Mouse (Mus musculus) limb, embryonic 12.5 days (tissue): ENCODE results near the gene Clic4. TPM values are rescaled to one million over a fixed set of nuclear protein-coding genes. Genes with fewer than 3 reads are reported as not detected.

ENCODE experiments used
- ATAC-seq: fragments of 200-750 bp; cut with Nextera tagmentation; 2 replicates; pipeline ENCODE4 v1.8.0; 2017; ENCODE audit warnings: low read depth, moderate TSS enrichment; ENCODE audit not compliant: insufficient number of reproducible peaks, insufficient read depth, low FRiP score, low TSS enrichment
- H3K27ac ChIP-seq: fragments of 300-500 bp; sonication (generic); 2 replicates; pipeline ENCODE4 v1.5.1; 2016; ENCODE audit warnings: mild to moderate bottlenecking, moderate library complexity
- H3K27me3 ChIP-seq: fragments of 300-500 bp; sonication (generic); 2 replicates; pipeline ENCODE4 v1.6.1; 2016; ENCODE audit warnings: mild to moderate bottlenecking, moderate library complexity
- H3K36me3 ChIP-seq: fragments of 300-500 bp; sonication (generic); 2 replicates; pipeline ENCODE4 v1.6.1; 2016; ENCODE audit warnings: mild to moderate bottlenecking, moderate library complexity
- H3K4me1 ChIP-seq: fragments of 300-500 bp; sonication (generic); replicated peaks from 2 replicates; pipeline ENCODE4 v1.6.1; 2016
- H3K4me2 ChIP-seq: fragments of 300-500 bp; sonication (generic); 2 replicates; pipeline ENCODE4 v1.6.1; 2016; ENCODE audit warnings: mild to moderate bottlenecking, moderate library complexity
- H3K4me3 ChIP-seq: fragments of 300-500 bp; sonication (generic); replicated peaks from 2 replicates; pipeline ENCODE4 v1.5.1; 2016; ENCODE audit warnings: mild to moderate bottlenecking
- H3K9ac ChIP-seq: fragments of 300-500 bp; sonication (generic); replicated peaks from 2 replicates; pipeline ENCODE4 v1.6.1; 2016; ENCODE audit warnings: mild to moderate bottlenecking, moderate library complexity
- H3K9me3 ChIP-seq: fragments of 300-500 bp; sonication (generic); 2 replicates; pipeline ENCODE4 v1.6.1; 2016; ENCODE audit warnings: mild to moderate bottlenecking, moderate library complexity
- WGBS: fragments of 180-500 bp; shearing (Covaris S2); methylation state at CpG from one replicate; pipeline ENCODE4 v1.1.7; 2016; 5-methylcytosine and 5-hydroxymethylcytosine counted together
- polyA plus RNA-seq: library from polyadenylated mRNA; unstranded; fragments of >200 nt; fragmentation: Nextera tagmentation; extraction: Ambion mirVana; gene quantifications from 2 replicates; pipeline ENCODE4 v1.2.1, GENCODE M21; 2016

Gene Clic4
- 191 and 199 TPM in 2 replicates for polyA plus RNA-seq

GRCm38 (mm10) chr4:135272640-135273306 lies at the start of gene Clic4:
Gene Clic4, minus strand, starts transcription at chr4:135272814.
- ATAC-seq, result peak; percentile 98
- H3K27me3 ChIP-seq, result peaks cover 16% of the 10 kb centered on the region; the same call in 1 of the 2 replicates
- peaks cover 5% of the 10 kb centered on the region for H3K36me3 ChIP-seq
- H3K9ac ChIP-seq, result peak within 1 kb of the TSS; percentile 96
- H3K4me2 ChIP-seq, result peak within 1 kb of the TSS; percentile 64
- peak within 1 kb of the TSS; percentile 91 for H3K4me3 ChIP-seq
- H3K27ac ChIP-seq, result peak within 1 kb of the TSS; percentile 96
- H3K9me3 ChIP-seq, result no peaks in the 10 kb centered on the region
- H3K4me1 ChIP-seq, result peaks cover 35% of the 10 kb centered on the region
- WGBS, result under 1% methylated on average over 64 of the region's 64 CpGs

DNA sequence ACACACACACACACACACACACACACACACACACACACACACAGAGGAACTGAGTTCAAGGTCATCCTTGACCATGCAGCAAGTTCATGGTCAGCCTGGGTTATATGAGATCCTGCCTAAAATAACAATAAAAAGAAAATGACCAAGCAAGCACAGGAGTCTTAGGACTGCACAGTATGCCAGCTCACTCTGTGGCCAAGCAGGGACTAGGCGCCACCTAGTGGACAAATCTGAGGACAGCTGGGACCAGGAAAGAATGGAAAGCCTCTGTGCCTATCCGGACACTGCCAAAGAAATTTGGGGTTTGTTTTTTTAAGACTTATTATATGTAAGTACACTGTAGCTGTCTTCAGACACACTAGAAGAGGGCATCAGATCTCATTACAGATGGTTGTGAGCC lies 45.4 kb upstream of the Clic4 start:
- peaks cover 6% of the 10 kb centered on the region for H3K4me1 ChIP-seq
- no peak overlapping the region for H3K4me3 ChIP-seq
- no peak overlapping the region for H3K4me2 ChIP-seq
- 32% methylated on average over 2 of the region's 2 CpGs for WGBS
- H3K36me3 ChIP-seq, result peaks cover 88% of the 10 kb centered on the region
- no peak overlapping the region for H3K9ac ChIP-seq
- peak; percentile 87; the same call in 1 of the 2 replicates for ATAC-seq
- H3K27me3 ChIP-seq, result no peaks in the 10 kb centered on the region
- no peaks in the 10 kb centered on the region for H3K9me3 ChIP-seq
- H3K27ac ChIP-seq, result no peak overlapping the region

- Histone ChIP-seq H3K4me2 (no peak overlapping the region), H3K36me3 (peaks cover 83% of the 10 kb centered on the region), H3K4me3 (no peak overlapping the region), H3K9me3 (no peaks in the 10 kb centered on the region), H3K9ac (no peak overlapping the region), H3K4me1 (peaks cover 11% of the 10 kb centered on the region), H3K27ac (no peak overlapping the region), H3K27me3 (no peaks in the 10 kb centered on the region)
- WGBS, result 92% methylated on average over 4 of the region's 4 CpGs
- ATAC-seq, result no peak
These were observed 44.9 kb upstream of the Clic4 start for GRCm38 (mm10) chr4:135317539-135317938.

- H3K27ac ChIP-seq, result no peak overlapping the region
- WGBS, result 98% methylated on average over 9 of the region's 9 CpGs
- H3K27me3 ChIP-seq, result no peaks in the 10 kb centered on the region
- peaks cover 61% of the 10 kb centered on the region for H3K36me3 ChIP-seq
- no peaks in the 10 kb centered on the region for H3K9me3 ChIP-seq
- H3K4me2 ChIP-seq, result no peak overlapping the region
- no peak overlapping the region for H3K4me3 ChIP-seq
- ATAC-seq, result no peak
- H3K4me1 ChIP-seq, result peaks cover 14% of the 10 kb centered on the region
- no peak overlapping the region for H3K9ac ChIP-seq
These were observed 42.7 kb upstream of the Clic4 start for GRCm38 (mm10) chr4:135315287-135315686.

DNA sequence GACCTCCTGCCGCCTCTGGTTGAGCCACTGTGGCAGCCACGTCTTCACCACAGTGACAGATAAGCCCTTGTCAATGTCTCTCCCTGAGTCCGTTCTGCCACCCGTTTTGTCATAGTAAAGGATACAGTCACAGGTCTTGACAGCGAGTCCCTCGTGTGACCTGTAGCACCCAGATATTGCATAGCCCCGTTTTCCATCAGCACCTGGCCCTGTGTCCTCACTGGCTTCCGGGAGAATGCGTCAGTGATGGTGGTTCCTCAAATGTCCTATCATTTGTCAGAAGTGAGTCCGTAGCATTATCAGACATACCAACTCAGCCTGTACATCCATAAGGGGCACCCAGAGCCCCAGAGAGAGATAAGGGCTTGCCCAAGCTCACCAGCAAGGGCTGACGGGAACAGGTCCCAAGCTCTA lies 41.8 kb upstream of the Clic4 start:
- peaks cover 52% of the 10 kb centered on the region for H3K36me3 ChIP-seq
- WGBS, result 88% methylated on average over 11 of the region's 11 CpGs
- no peak overlapping the region for H3K4me2 ChIP-seq
- no peaks in the 10 kb centered on the region for H3K9me3 ChIP-seq
- H3K27me3 ChIP-seq, result no peaks in the 10 kb centered on the region
- H3K27ac ChIP-seq, result 0 out of 2 replicates have a peak overlapping the region, but pooled peaks have one; percentile 12
- no peak overlapping the region for H3K9ac ChIP-seq
- H3K4me3 ChIP-seq, result no peak overlapping the region
- ATAC-seq, result no peak
- H3K4me1 ChIP-seq, result peaks cover 17% of the 10 kb centered on the region

- WGBS, result 80% methylated on average over 9 of the region's 9 CpGs
- H3K27ac ChIP-seq, result no peak overlapping the region
- ATAC-seq, result no peak
- no peaks in the 10 kb centered on the region for H3K27me3 ChIP-seq
- H3K9me3 ChIP-seq, result no peaks in the 10 kb centered on the region
- no peak overlapping the region for H3K9ac ChIP-seq
- H3K4me1 ChIP-seq, result peaks cover 22% of the 10 kb centered on the region
- no peak overlapping the region for H3K4me2 ChIP-seq
- H3K36me3 ChIP-seq, result peaks cover 46% of the 10 kb centered on the region
- no peak overlapping the region for H3K4me3 ChIP-seq
These were observed 41.2 kb upstream of the Clic4 start for GRCm38 (mm10) chr4:135313761-135314241.

DNA sequence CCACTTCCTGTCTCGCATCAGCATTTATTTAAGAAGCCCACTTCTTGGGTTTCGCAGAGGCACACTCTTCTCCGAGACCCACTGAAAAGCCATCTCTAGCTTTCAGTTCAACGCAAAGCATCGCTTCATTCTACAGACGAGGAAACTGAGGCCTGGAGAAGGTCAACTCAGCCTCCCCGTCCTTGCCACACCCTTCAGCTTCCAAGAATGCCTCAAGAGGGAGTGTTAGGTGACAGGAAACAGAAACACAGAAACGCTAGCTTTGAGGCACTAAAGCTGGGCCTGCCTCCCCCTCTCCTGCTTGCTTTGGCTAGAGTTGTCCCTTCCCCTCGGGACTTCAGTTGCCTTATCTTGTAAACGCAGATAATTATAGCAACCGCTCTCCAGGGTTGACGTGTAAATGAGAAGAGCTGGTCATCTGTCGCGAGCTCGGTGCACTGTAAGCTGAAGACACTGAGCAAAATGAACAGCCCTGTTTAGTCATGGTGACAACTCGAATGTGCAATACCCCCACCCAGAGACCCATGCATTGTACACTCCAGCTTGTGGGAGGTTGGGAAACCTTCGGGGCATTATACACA lies 40.6 kb upstream of the Clic4 start:
- ATAC-seq, result no peak
- WGBS, result 54% methylated on average over 17 of the region's 17 CpGs
- H3K4me3 ChIP-seq, result no peak overlapping the region
- H3K4me1 ChIP-seq, result peaks cover 25% of the 10 kb centered on the region
- no peak overlapping the region for H3K4me2 ChIP-seq
- H3K27me3 ChIP-seq, result no peaks in the 10 kb centered on the region
- H3K36me3 ChIP-seq, result peaks cover 40% of the 10 kb centered on the region
- no peak overlapping the region for H3K9ac ChIP-seq
- H3K27ac ChIP-seq, result no peak overlapping the region
- H3K9me3 ChIP-seq, result no peaks in the 10 kb centered on the region

DNA sequence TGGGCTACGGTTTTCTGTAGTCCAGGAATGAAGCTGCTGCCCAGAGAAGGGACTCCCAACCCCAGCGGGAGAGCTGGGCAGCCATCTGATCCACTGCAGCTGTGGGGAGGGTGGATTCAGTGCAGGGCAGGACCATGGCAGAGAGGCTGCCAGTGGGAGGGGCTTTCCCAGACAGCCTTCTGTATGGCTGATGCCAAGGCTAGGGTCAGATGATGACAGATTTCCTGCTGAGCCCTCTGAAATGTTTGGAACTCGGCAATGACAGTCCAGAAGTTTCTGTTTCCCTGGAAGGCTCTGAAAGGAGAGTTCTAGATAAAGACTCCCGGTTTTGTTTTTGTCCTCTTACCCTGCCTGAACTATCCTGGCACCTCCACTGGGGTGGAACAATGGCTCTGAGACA lies 40.1 kb upstream of the Clic4 start:
- Histone ChIP-seq H3K9ac (no peak overlapping the region; the same call in 1 of the 2 replicates), H3K27ac (0 out of 2 replicates have a peak overlapping the region, but pooled peaks have one; percentile 59), H3K4me2 (no peak overlapping the region), H3K4me1 (peaks cover 27% of the 10 kb centered on the region), H3K27me3 (no peaks in the 10 kb centered on the region), H3K36me3 (peaks cover 37% of the 10 kb centered on the region), H3K9me3 (no peaks in the 10 kb centered on the region), H3K4me3 (no peak overlapping the region)
- ATAC-seq, result no peak
- WGBS, result 54% methylated on average over 4 of the region's 4 CpGs

DNA sequence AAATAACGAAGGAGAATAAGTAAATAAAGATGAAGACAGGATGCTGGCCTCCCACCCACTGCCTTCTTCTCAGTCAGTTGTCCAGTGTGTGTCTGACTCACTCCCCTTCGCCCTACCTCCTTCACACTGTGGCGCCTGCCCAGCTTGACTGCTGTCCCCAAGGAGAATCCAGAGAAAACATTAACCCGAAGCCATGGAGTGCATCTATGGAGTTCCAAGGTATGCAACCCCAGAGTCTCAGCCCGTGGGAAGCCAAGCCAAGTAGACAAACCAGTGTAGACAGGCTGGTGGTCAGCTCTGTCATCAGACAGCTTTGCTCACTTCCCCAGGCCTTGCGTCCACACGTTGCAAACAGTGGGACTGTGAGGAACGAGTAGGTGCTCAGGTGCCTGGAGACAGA lies 37.8 kb upstream of the Clic4 start:
- Histone ChIP-seq H3K4me3 (no peak overlapping the region), H3K27me3 (no peaks in the 10 kb centered on the region), H3K27ac (no peak overlapping the region), H3K4me1 (peaks cover 39% of the 10 kb centered on the region), H3K9ac (no peak overlapping the region), H3K36me3 (peaks cover 13% of the 10 kb centered on the region), H3K9me3 (no peaks in the 10 kb centered on the region), H3K4me2 (no peak overlapping the region)
- no peak for ATAC-seq
- 78% methylated on average over 8 of the region's 8 CpGs for WGBS

DNA sequence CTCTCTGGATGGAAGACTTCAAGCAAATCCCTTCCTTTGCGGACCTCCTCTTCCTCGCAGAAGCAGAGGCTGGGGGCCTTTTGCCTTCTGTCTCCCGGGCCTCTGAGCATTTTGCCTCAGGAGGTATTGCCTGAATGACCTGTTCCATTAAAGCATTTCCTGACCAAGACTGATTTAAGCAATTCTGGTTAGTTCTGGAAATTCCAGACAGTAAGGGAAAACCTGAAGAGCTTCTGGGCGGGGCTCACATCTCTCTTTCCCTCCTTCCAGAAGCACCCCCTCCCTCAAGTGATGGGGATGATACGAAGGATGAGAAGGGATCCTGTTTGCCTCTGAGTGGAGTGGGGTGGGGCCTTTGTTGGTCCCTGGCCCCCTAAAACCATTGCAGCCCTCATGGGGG lies 37.1 kb upstream of the Clic4 start:
- Histone ChIP-seq H3K4me2 (no peak overlapping the region), H3K9me3 (no peaks in the 10 kb centered on the region), H3K27me3 (no peaks in the 10 kb centered on the region), H3K4me1 (peaks cover 39% of the 10 kb centered on the region), H3K36me3 (peaks cover 7% of the 10 kb centered on the region), H3K4me3 (no peak overlapping the region), H3K9ac (no peak overlapping the region), H3K27ac (no peak overlapping the region)
- no peak for ATAC-seq
- 52% methylated on average over 5 of the region's 5 CpGs for WGBS

- peaks cover 39% of the 10 kb centered on the region for H3K4me1 ChIP-seq
- no peak overlapping the region for H3K4me2 ChIP-seq
- no peak overlapping the region for H3K27ac ChIP-seq
- no peaks in the 10 kb centered on the region for H3K9me3 ChIP-seq
- 55% methylated on average over 9 of the region's 9 CpGs for WGBS
- H3K9ac ChIP-seq, result no peak overlapping the region
- no peak for ATAC-seq
- no peaks in the 10 kb centered on the region for H3K27me3 ChIP-seq
- no peak overlapping the region for H3K4me3 ChIP-seq
- 0 out of 2 replicates have a peak, but pooled peaks cover 3% of the 10 kb centered on the region for H3K36me3 ChIP-seq
These were observed 36.6 kb upstream of the Clic4 start for GRCm38 (mm10) chr4:135309112-135309659.
